Mouse (Mus musculus) Patski (cell line): ENCODE measurements at regions not wholly inside any gene's neighbourhood (a gene's known extent, or its start where the extent isn't known, plus 50 kb on each side); places are given as distances from the start of the nearest gene placed in this dataset.

Experiments used
- ATAC-seq: fragments of 100-300 bp; one replicate; pipeline ENCODE4 v1.8.0; 2021
- CTCF ChIA-PET: fragments of 350-600 bp; sonication (Branson Sonifier 250); formaldehyde crosslinking; loops from one replicate; lab custom pipeline; 2022; ENCODE audit warnings: inconsistent platforms; lab: Charles Lee
- POLR2A ChIA-PET: fragments of 350-600 bp; sonication (Branson Sonifier 250); formaldehyde crosslinking; loops from one replicate; lab custom pipeline; 2022; ENCODE audit warnings: antibody characterized with exemption, inconsistent platforms; lab: Charles Lee
- DNase-seq: peaks from one replicate; pipeline ENCODE4 v3.0.0-alpha.2; 2011; ENCODE audit warnings: low read depth, low spot score
- H3K27me3 ChIP-seq: fragments of 371-371 bp; one replicate; pipeline ENCODE4 v1.5.1; 2021
- CTCF ChIP-seq: fragments of 100-300 bp; IDR thresholded peaks from one replicate; pipeline ENCODE4 v1.5.1; 2021
- in situ Hi-C: fragments of 300-500 bp; cut with MboI; formaldehyde crosslinking; loops from 3 replicates; pipeline ENCODE4 v1.11.1; 2018; ENCODE audit warnings: low pct_unique_long_range_greater_than_20kb, mixed read lengths

GRCm38 (mm10) chr6:81771862-81772261, 151.6 kb upstream of the Gcfc2 start:
- ATAC-seq (no peak), DNase-seq (no peak)
- peaks cover 3% of the 10 kb centered on the region for H3K27me3 ChIP-seq
- ChIA-PET POLR2A (no interaction called here), CTCF (no interaction called here)
- in situ Hi-C loops, result no loop called here
- no peak for TF ChIP-seq CTCF

- ATAC-seq, result no peak
- in situ Hi-C loops, result no loop called here
- DNase-seq, result no peak
- peaks cover 17% of the 10 kb centered on the region for H3K27me3 ChIP-seq
- ChIA-PET POLR2A (no interaction called here), CTCF (no interaction called here)
- TF ChIP-seq CTCF, result no peak
Observed at GRCm38 (mm10) chr6:81782131-81782530, 141.3 kb upstream of the Gcfc2 start.

- no peak for TF ChIP-seq CTCF
- POLR2A ChIA-PET, result no interaction called here
- CTCF ChIA-PET, result no interaction called here
- DNase-seq, result no peak
- ATAC-seq, result no peak
- peaks cover 17% of the 10 kb centered on the region for H3K27me3 ChIP-seq
- in situ Hi-C loops, result no loop called here
Observed at GRCm38 (mm10) chr6:81782815-81783435, 140.5 kb upstream of the Gcfc2 start.

GRCm38 (mm10) chr6:81795281-81795680, 128.2 kb upstream of the Gcfc2 start:
- ATAC-seq (no peak), DNase-seq (no peak)
- ChIA-PET CTCF (no interaction called here), POLR2A (no interaction called here)
- peaks cover 13% of the 10 kb centered on the region for H3K27me3 ChIP-seq
- peak; percentile 39 for TF ChIP-seq CTCF
- in situ Hi-C loops, result no loop called here

- DNase-seq (no peak), ATAC-seq (no peak)
- H3K27me3 ChIP-seq, result peaks cover 36% of the 10 kb centered on the region
- ChIA-PET CTCF (no interaction called here), POLR2A (no interaction called here)
- TF ChIP-seq CTCF, result no peak
- in situ Hi-C loops, result no loop called here
Observed at GRCm38 (mm10) chr6:81800822-81801221, 122.6 kb upstream of the Gcfc2 start.

GRCm38 (mm10) chr6:81801804-81802203, 121.7 kb upstream of the Gcfc2 start:
- no peak for TF ChIP-seq CTCF
- in situ Hi-C loops, result no loop called here
- POLR2A ChIA-PET, result no interaction called here
- H3K27me3 ChIP-seq, result peaks cover 36% of the 10 kb centered on the region
- no peak for DNase-seq
- CTCF ChIA-PET, result no interaction called here
- no peak for ATAC-seq

- in situ Hi-C loops, result no loop called here
- POLR2A ChIA-PET, result no interaction called here
- ATAC-seq (no peak), DNase-seq (no peak)
- TF ChIP-seq CTCF, result no peak
- H3K27me3 ChIP-seq, result peaks cover 27% of the 10 kb centered on the region
- CTCF ChIA-PET, result no interaction called here
Observed at GRCm38 (mm10) chr6:81805942-81806341, 117.5 kb upstream of the Gcfc2 start.

GRCm38 (mm10) chr6:81808712-81809111, 114.8 kb upstream of the Gcfc2 start:
- ChIA-PET CTCF (no interaction called here), POLR2A (interaction anchor here (0.6 kb wide), 1 partner anchor 35 kb away, joined by 3 read pairs; no protein-coding TSS in a partner anchor)
- in situ Hi-C loops, result no loop called here
- no peak for TF ChIP-seq CTCF
- ATAC-seq, result no peak
- H3K27me3 ChIP-seq, result peaks cover 28% of the 10 kb centered on the region
- no peak for DNase-seq

GRCm38 (mm10) chr6:81815248-81815961, 108.1 kb upstream of the Gcfc2 start:
- ATAC-seq, result no peak
- POLR2A ChIA-PET, result no interaction called here

GRCm38 (mm10) chr6:81815962-81816338, 107.5 kb upstream of the Gcfc2 start:
- no peak for ATAC-seq
- in situ Hi-C loops, result no loop called here
- ChIA-PET POLR2A (no interaction called here), CTCF (interaction anchor here (1.0 kb wide), 1 partner anchor 11 kb away, joined by 4 read pairs; no protein-coding TSS in a partner anchor)
- TF ChIP-seq CTCF, result no peak
- no peak for DNase-seq
- peaks cover 8% of the 10 kb centered on the region for H3K27me3 ChIP-seq

More at GRCm38 (mm10) chr6:81815248-81815961, 108.1 kb upstream of the Gcfc2 start:
- in situ Hi-C loops, result no loop called here
- no peak for TF ChIP-seq CTCF
- CTCF ChIA-PET, result no interaction called here
- H3K27me3 ChIP-seq, result peaks cover 8% of the 10 kb centered on the region
- DNase-seq, result no peak

GRCm38 (mm10) chr6:81817050-81817827, 106.2 kb upstream of the Gcfc2 start:
- POLR2A ChIA-PET, result no interaction called here
- ATAC-seq (peak; percentile 65), DNase-seq (no peak)
- CTCF ChIA-PET, result interaction anchor here (1.0 to 1.2 kb wide), 2 partner anchors 13 to 19 kb away, joined by 3 to 4 read pairs; no protein-coding TSS in a partner anchor
- TF ChIP-seq CTCF, result peak; percentile 72
- in situ Hi-C loops, result no loop called here
- no peaks in the 10 kb centered on the region for H3K27me3 ChIP-seq
